Mouse (Mus musculus) cerebellum, adult 2 months (tissue): Measurements from ENCODE around the gene Epha2.

Experiments
- CTCF ChIP-seq: fragments of 200-500 bp; IDR thresholded peaks from 2 replicates; pipeline ENCODE4 v1.5.1; 2011; ENCODE audit warnings: low read depth, mild to moderate bottlenecking, control low read depth, low read length, moderate library complexity, borderline replicate concordance; ENCODE audit not compliant: insufficient read depth
- POLR2A ChIP-seq: fragments of 200-500 bp; IDR thresholded peaks from 2 replicates; pipeline ENCODE4 v1.6.1; 2011; ENCODE audit warnings: low read length, control low read depth, borderline replicate concordance; ENCODE audit not compliant: insufficient read depth

DNA sequence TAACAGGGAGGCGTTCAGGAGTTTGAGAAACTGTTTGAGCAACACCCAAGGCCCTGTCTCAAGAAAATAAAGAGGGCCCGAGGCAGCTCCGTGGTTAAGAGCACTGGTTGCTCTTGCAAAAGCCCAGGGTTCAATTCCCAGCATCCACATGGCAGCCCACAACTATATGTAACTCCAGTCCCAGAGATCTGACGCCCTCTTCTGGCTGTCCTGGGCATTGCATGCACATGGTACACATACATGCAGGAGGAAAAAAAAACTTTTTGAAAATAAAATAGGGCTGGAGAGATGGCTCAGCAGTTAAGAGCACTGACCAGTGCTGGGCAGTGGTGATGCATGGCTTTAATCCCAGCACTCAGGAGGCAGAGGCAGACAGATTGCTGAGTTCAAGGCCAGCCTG is 32.7 kb upstream of the Epha2 start:
- TF ChIP-seq CTCF (no peak), POLR2A (no peak)
